Mouse (Mus musculus) testis, adult 2 months (tissue): Measurements from ENCODE around the gene Cdkal1. TPM values are rescaled to one million over a fixed set of nuclear protein-coding genes. Genes with fewer than 3 reads are reported as not detected.

Source experiments
- H3K27ac ChIP-seq: fragments of 200-500 bp; 2 replicates; pipeline ENCODE4 v1.5.1; 2012; ENCODE audit warnings: low read depth, low read length; ENCODE audit not compliant: control insufficient read depth, insufficient read depth
- H3K27me3 ChIP-seq: fragments of 200-500 bp; 2 replicates; pipeline ENCODE4 v1.6.1; 2012; ENCODE audit warnings: mild to moderate bottlenecking, low read length, moderate library complexity; ENCODE audit not compliant: control insufficient read depth, insufficient read depth
- H3K36me3 ChIP-seq: fragments of 200-500 bp; 2 replicates; pipeline ENCODE4 v1.6.1; 2012; ENCODE audit warnings: mild to moderate bottlenecking, low read length; ENCODE audit not compliant: control insufficient read depth, insufficient read depth
- H3K4me1 ChIP-seq: fragments of 200-500 bp; 2 replicates; pipeline ENCODE4 v1.6.1; 2012; ENCODE audit warnings: low read length; ENCODE audit not compliant: control insufficient read depth, insufficient read depth
- H3K4me3 ChIP-seq: fragments of 200-500 bp; 2 replicates; pipeline ENCODE4 v1.5.1; 2012; ENCODE audit warnings: low read depth, mild to moderate bottlenecking, low read length, moderate library complexity, mixed read lengths; ENCODE audit not compliant: control insufficient read depth
- CTCF ChIP-seq: fragments of 200-500 bp; IDR thresholded peaks from 2 replicates; pipeline ENCODE4 v1.5.1; 2012; ENCODE audit warnings: low read depth, mild to moderate bottlenecking, inconsistent platforms, low read length, moderate library complexity; ENCODE audit not compliant: control insufficient read depth, insufficient read depth, insufficient replicate concordance
- POLR2A ChIP-seq: fragments of 200-500 bp; IDR thresholded peaks from 2 replicates; pipeline ENCODE4 v1.6.1; 2012; ENCODE audit warnings: low read depth, mild to moderate bottlenecking, inconsistent platforms, low read length, moderate library complexity; ENCODE audit not compliant: control insufficient read depth
- polyA plus RNA-seq: library from polyadenylated mRNA; depleted of rRNA; stranded (reverse); fragments of >200 nt; gene quantifications from 2 replicates; pipeline ENCODE4 v1.2.3, GENCODE M21; 2012

The Cdkal1 gene
- polyA plus RNA-seq, 1 experiment = 14.3 TPM

DNA sequence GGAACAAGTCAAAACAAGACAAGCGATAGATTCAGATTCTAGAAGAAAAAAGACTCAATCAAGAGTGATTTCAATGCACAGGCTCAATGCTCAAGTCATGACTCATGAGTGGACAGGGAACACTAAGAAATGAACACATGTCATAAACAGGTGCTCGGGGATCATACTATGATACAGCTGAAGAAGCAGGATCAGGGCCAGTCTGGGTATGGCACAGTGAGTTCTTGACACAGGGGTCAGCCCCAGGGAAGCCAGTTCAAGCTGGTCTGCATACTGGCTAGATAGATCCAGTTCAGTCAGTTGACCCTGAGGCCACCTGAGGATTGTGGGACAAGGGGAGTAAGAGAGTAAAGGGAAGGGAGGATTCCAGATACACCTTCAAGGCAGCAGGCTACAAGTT is 254.4 kb downstream of the Cdkal1 start:
- Histone ChIP-seq H3K27ac (no peak overlapping the region), H3K36me3 (no peaks in the 10 kb centered on the region), H3K4me1 (no peaks in the 10 kb centered on the region), H3K27me3 (no peaks in the 10 kb centered on the region), H3K4me3 (no peak overlapping the region)
- no peak for TF ChIP-seq CTCF
- no peak for TF ChIP-seq POLR2A

DNA sequence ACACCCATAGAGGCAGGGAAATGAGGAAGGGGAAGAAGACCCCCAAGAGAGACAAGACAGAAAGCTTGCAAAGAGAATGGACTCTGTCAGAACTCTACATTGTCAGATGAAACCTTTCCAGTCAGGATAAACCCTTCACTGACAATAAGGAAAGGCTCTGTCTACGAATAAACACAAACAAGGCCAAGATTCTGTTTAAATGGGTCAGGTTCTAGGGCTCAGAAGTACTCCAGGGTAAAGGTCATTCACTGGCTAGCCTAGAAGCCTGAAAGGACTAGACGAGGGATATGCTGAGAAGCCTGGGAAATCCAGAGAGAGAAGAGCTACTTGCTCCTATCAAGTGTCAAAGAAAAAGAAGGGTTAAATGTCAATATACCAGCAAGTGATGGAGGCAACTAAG is 255.8 kb downstream of the Cdkal1 start:
- no peaks in the 10 kb centered on the region for H3K36me3 ChIP-seq
- TF ChIP-seq CTCF (no peak), POLR2A (no peak)
- H3K4me3 ChIP-seq = no peak overlapping the region
- no peak overlapping the region for H3K27ac ChIP-seq
- no peaks in the 10 kb centered on the region for H3K4me1 ChIP-seq
- no peaks in the 10 kb centered on the region for H3K27me3 ChIP-seq

DNA sequence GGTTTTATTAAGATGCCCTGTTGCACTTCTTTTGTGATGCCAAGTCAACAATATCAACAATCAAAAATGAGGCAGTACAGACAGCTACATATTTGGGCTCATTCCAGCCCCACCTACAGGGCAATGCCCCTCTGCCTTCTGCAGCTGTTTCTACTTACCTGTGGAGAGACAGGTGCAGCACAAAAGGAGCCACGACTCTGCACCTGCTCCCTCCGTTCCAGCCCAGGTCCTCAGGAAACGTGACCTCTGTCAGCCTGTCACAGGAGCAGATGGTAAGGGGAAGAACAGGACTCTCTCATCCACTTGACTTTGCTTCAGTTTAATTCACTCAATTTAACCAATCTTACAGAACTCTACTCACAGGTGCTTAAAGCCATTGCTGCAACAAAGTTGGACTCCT is 258.7 kb downstream of the Cdkal1 start:
- no peaks in the 10 kb centered on the region for H3K36me3 ChIP-seq
- H3K4me3 ChIP-seq = no peak overlapping the region
- TF ChIP-seq POLR2A = no peak
- no peak for TF ChIP-seq CTCF

DNA sequence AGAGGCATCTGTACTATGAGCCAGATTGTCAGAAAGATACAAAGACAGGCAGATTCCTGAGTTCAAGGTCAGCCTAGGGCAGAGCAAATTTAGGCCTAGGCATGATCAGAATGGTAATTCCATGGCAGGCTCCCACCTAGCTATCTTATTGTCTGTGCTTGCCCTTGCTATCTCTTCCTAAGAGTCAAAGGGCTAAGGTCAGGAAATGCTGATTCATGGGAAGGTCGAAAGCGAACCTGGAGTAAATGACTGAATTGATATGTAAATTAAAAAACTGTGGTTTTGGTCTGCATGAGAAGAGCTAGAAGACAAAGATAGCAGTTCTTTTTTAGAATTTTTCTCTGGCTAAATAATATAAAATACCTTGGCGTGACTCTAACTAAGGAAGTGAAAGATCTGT is 262.4 kb downstream of the Cdkal1 start:
- Histone ChIP-seq H3K4me1 (no peaks in the 10 kb centered on the region), H3K27me3 (no peaks in the 10 kb centered on the region), H3K27ac (no peak overlapping the region), H3K36me3 (no peaks in the 10 kb centered on the region), H3K4me3 (no peak overlapping the region)
- TF ChIP-seq POLR2A = no peak
- no peak for TF ChIP-seq CTCF

More for the DNA sequence above, 258.7 kb downstream of the Cdkal1 start:
- Histone ChIP-seq H3K27ac (no peak overlapping the region), H3K27me3 (no peaks in the 10 kb centered on the region), H3K4me1 (no peaks in the 10 kb centered on the region)

DNA sequence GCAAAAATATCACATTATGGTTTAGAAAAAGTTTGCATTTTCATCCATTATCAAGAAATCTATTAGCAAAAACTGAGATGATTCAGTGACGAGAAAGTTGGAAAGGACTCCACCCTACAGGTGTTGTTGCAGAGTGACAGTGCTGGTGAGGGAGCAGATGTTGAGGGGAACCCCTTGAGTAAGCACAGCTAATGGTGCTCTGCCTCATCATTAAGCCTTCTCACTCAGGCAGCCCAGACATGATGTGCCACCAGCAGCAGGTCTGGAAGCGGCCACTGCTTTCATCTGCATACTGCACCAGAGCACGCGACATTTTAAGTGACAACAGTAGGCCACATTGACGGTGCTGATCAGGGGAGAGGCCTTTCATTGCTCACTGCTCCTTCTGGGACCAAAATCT is 264.8 kb downstream of the Cdkal1 start:
- no peaks in the 10 kb centered on the region for H3K4me1 ChIP-seq
- no peak overlapping the region for H3K27ac ChIP-seq
- TF ChIP-seq POLR2A (no peak), CTCF (no peak)

DNA sequence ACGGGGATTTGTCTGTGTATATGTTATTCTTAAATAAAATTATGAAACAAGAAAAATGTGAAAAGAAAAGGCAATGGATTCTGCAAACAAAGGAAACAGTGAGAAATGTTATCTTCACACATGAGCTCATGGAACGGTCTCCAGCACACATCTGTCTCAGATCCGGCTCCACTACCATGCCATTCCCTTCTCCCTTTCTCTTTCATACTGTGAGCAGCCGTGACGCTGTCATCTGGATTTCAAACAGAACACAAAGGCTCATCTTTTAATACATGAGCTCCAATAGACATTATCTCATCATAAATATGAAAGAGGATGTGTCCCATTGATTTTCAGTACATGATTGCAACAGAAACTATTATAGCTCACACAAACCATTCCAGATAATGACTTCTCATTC is 265.3 kb downstream of the Cdkal1 start:
- no peaks in the 10 kb centered on the region for H3K4me1 ChIP-seq
- H3K27ac ChIP-seq = no peak overlapping the region
- TF ChIP-seq POLR2A (no peak), CTCF (no peak)
- no peaks in the 10 kb centered on the region for H3K36me3 ChIP-seq
- H3K27me3 ChIP-seq = no peaks in the 10 kb centered on the region
- H3K4me3 ChIP-seq = no peak overlapping the region

More for the DNA sequence above, 264.8 kb downstream of the Cdkal1 start:
- Histone ChIP-seq H3K4me3 (no peak overlapping the region), H3K36me3 (no peaks in the 10 kb centered on the region), H3K27me3 (no peaks in the 10 kb centered on the region)

DNA sequence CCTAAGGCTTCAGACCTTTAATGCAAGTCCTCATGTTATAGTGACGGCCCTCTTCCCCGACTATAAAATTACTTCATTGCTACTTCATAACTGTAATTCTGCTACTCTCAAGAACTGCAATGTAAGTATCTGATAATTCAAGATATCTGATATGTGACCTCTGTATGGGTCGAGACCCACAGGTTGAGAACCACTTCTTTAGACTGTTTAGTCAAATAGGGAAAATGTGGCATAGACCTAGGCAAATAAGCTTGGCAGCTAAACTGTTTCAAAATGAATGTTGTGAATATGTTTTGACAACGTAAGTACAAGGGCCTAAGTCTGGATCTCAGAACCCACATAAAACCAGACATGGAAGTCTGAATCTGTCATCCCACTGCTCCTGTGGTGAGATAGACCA is 266.8 kb downstream of the Cdkal1 start:
- no peak overlapping the region for H3K27ac ChIP-seq
- H3K36me3 ChIP-seq = no peaks in the 10 kb centered on the region
- H3K27me3 ChIP-seq = no peaks in the 10 kb centered on the region
- TF ChIP-seq CTCF (no peak), POLR2A (no peak)
- no peaks in the 10 kb centered on the region for H3K4me1 ChIP-seq
- no peak overlapping the region for H3K4me3 ChIP-seq

DNA sequence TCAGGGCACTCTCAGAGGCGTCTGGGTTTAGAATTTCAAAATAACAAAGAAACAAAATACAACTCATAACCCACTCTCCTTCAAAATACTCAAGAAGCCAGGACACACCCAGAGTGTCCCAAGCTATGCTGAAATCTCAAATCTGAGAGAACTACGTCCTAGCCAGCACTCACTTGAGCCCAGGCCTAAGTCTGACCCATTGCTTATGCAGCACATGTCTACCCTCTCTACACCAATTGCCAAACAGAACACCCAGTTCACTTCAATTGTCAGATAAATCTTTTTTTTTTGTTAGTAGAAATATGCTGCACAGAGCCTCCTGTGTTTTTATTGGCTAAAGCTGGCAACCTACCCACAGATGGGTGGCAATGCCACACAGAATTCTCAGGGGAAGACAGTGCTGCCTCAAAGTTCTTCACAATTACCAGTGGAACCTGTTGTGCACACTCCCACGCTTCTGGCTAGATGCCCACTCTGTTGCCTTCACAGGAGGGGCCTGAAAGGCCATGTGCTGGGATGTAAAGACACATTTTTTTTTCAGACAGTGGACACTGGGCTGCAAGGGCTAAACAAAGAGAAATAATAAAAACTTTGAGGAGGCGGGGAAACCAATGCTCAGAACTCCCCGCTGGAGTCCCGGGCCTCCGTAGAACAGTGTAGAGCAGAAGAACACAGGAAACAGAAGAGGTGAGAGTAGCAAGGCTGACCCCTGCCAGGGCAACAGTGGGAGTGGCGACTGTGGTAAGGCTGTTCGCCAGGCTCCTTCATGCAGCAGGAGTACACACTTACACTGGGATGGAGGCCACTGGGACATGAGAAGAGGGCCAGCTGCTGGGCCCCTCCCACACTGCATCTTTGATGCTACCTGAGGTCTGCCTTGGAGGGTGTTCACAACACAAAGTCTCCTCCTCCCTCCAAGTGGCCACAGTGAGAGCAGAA is 273.4 kb downstream of the Cdkal1 start:
- TF ChIP-seq POLR2A (no peak), CTCF (no peak)
- H3K36me3 ChIP-seq = no peaks in the 10 kb centered on the region
- no peaks in the 10 kb centered on the region for H3K27me3 ChIP-seq
- H3K4me1 ChIP-seq = no peaks in the 10 kb centered on the region; the same call in 1 of the 2 replicates
- H3K4me3 ChIP-seq = no peak overlapping the region
- H3K27ac ChIP-seq = no peak overlapping the region
